Mouse (Mus musculus) bone marrow, adult 2 months (tissue): Measurements from ENCODE around the gene Rpl13a.

Experiments used
- CTCF ChIP-seq: fragments of 200-500 bp; IDR thresholded peaks from 2 replicates; pipeline ENCODE4 v1.5.1; 2011; ENCODE audit warnings: low read length, control low read depth; ENCODE audit not compliant: control insufficient read depth, insufficient read depth
- POLR2A ChIP-seq: fragments of 200-500 bp; IDR thresholded peaks from 2 replicates; pipeline ENCODE4 v1.6.1; 2011; ENCODE audit warnings: low read depth, mild to moderate bottlenecking, control low read depth, low read length, borderline replicate concordance; ENCODE audit not compliant: control insufficient read depth

DNA sequence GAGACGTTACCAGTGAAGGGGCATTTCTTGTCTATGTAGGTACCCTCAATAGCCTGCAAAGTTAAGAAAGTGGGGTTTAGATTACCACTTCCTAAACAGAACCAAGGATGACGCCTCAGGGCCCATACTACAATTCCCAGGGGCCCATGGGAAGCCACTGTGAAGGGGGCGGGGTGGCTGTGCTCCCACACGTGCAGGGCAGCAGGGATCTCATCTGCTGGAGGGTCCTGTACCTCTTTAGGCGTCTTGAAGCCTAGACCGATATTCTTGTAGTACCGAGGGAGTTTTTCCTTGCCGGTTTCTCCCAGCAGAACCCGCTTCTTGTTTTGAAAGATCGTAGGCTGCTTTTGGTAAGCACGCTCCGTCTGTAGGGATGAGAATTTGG, 5.4 kb downstream of the Rpl13a start:
- TF ChIP-seq POLR2A (no peak; the same call in 1 of the 2 replicates), CTCF (no peak)
